Mouse (Mus musculus): ENCODE measurements around the gene Anln.

The Anln gene

DNA sequence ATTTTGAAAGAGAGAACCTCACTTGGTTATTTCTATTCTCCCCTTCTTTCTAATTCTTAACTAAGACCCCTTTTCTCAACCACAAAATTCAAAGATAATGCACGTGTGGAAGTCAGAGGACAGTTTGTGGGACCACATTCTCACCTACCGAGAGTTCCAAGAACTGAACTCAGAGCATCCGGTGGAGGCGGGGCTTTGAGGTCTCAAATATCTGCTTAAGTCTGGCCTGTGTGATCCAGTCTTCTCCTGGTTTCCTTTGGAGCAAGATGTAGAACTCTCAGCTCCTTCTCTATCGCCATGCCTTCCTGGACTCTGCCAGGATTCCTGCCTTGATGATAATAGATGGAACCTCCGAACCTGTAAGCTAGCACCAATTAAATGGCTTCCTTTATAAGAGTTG is 13.0 kb upstream of the Anln start:
- no peak for DNase-seq (ENCODE audit: low spot score)

DNA sequence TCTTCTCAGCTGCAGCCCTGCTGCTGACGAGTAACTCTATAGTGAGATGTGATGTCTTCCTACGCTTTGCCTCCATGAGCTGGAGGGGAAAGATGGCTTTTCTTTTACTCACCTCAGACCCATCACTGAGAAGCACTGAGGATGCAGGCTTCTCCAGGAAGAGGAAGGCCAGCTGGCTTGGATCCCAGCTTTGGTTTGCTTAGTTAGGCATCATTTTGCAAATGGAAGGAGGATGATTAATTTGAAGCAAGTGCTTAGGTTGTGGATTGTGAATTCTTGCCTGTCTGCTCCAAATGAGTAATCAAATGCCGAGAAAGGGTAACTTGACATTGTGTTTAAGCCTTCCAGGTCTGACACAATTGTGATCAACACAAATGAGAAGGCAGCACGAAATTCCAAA is 10.0 kb upstream of the Anln start:
- no peak for DNase-seq (ENCODE audit: low spot score)

DNA sequence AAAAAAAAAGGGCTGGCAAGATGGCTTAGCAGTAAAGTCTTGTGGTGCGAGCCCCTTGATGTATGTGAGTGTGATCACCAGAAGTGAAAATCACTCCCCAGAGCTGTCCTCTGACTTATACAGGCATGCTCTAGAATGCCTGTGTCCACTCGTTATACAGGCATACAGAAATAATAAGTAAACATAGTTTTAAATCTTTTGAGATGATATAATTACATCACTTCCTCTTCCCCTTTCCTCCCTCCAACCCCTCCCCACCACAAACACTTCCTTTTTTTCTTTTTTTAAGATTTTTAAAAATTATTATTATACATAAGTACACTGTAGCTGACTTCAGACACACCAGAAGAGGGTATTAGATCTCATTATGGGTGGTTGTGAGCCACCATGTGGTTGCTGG is 5.7 kb upstream of the Anln start:
- DNase-seq (ENCODE audit: low spot score): no peak

DNA sequence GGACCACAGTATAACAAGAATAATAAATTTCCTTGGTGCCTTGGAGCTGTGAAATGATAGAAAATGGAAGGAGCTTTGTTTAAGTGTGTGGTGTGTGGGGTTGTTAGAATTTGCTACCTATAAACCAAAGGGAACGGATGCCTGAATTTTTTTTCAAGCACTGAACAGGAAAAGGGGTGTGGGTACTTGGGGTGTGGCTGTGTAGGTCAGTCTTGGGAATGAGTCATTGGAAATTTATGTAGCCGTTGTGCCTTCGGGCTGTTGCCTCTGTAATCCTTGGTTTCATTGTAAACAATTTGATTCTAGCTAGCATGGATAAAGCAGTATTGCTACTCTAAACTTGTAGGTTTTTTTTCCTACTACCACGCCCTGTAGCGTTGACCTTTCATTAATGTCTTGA is 1.4 kb upstream of the Anln start:
- no peak for DNase-seq (ENCODE audit: low spot score)

DNA sequence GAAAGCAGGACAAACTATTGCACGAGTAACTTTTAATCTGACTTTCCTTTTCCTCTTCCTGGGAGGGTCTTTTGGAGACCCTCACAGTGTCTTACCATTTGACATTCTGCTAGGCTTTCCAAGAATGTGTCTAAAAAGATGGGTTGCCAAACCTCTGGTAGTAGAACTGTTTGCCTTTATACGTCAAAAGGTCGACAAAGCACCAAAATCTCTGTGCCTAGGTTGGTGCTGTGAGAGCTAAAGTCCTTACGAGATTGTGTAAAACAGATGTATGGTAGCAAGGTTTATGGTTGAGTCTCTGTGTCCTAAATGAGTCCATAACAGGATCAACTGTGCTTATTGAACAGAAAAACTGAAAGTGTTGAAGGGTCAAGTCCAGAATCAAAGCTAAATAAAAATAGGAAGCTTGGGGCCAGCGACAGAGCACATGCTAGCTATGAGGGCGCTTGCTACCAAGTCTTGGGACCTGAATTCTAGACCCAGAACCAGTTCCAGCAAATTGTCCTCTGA is 803 bp upstream of the Anln start:
- DNase-seq (ENCODE audit: low spot score): no peak

DNA sequence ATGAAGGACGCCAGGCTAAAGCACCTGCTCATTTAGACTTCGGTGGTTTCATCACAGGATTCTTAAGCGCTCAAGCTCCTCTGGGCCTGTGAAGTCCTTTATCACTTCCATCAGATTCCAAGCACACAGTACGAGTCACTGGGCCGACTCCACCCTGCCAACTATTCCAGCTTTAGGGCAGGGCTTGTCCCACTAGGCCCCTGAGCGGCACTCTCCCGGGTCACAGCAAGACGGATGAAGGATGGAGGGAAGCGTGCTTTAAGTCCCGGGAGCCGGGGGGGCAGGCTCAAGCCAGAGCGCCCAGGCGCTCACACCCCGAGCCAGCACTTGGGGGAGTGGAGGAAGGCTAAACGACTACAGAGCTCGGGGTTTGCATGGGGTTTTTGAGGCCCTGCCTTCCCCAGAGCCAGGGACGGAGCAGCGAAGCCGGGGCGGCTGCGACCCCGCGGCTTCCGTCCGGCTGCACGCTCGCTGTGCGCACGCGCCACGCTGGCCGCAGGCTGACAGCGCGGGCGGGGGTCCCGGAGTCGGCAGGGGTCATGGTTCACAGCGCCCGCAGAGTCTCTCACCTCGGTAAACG is 497 bp downstream of the Anln start:
- peak; percentile 87 for DNase-seq (ENCODE audit: low spot score)

DNA sequence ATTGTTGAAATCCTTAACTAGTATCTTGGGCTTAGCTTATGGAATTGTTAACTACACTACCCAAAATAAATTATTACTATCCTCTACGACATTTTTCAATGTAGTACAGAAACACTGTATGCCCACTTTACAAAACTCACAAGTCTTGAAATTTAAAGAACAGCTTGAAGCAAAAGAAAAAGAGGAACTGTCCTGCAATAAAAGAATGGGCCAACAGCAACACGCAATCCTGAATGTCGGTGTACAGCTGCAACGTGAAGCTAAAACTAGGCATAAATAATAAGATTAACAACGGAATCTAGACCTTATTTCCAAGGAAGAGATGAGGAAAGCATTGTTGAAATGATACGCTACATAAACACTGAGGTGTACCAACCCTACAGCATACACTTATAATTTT is 1.1 kb downstream of the Anln start:
- no peak for DNase-seq (ENCODE audit: low spot score)

DNA sequence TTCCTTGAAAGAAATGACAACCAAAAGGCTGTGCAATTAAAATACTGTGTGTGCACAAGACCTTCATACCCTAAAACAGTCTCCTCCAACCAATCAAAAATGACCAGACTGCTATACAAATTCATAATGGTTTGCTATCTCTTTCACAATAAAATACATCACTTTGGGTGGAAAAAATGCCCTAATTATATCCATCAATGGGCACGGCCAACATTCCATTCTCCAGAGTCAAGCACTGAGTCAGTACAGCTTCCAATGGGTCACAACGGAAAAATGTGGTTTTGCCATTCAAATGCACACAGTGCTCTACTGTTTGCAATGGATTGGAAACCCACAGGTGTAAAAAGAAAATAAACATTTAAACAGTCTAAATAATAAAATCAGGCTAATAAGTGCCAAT is 3.1 kb downstream of the Anln start:
- no peak for DNase-seq (ENCODE audit: low spot score)

DNA sequence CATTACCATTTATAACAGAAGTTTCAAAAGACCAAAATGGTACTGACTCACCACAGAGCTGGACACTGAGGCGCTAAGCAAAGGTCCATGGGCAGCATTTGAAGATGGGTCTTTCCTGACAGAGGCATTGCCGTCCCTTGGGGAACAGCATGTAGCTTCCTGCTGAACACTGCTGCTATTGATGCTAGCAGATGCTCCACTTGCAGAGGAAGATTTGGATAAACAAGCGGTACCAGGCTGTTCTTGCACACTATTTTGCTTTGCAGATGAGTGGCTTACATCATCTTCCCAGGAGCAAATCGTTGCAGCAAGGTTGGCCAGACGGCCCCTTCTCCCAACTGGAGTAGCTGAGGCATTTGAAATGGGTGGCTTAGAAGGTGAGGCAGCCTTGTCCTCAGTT is 12.9 kb downstream of the Anln start:
- DNase-seq (ENCODE audit: low spot score): peak; percentile 31

DNA sequence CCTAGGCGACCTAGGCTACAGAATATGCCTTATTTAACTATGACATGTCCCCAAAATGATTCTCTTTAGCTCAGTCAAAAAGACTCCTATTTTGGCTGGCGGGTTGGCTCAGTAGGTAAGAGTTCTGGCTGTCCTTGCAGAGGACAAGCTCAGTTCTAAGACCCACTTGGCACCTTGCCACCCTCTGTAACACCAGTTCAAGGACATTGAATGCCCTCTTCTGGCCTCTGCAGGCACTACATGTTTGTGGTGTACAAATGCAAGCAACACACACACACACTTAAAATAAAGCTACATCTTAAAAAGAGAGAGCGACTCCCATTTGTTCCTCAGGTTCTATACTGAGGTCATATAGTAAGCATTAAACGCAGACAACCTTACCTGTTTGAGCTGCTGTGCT is 16.2 kb downstream of the Anln start:
- DNase-seq (ENCODE audit: low spot score): no peak

DNA sequence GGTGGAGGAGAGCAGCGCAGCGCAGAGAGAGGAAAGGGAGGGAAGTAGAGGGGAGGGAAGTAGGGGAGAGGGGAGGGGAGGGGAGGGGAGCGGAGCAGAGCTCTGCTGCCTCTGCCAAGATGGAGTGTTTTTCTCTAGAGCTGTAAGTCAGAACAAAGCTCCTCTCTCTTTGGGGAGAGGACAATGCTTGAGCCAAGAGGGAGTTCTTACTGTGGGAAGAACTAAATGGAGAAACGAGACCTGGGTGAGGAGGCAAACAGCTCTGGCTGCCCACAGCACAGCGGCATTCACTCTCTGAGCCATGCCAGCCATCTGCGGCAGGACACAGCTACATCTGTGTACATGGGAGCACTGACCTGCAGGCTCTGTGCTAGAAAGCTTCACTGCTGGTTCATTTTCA is 21.0 kb downstream of the Anln start:
- DNase-seq (ENCODE audit: low spot score): no peak

DNA sequence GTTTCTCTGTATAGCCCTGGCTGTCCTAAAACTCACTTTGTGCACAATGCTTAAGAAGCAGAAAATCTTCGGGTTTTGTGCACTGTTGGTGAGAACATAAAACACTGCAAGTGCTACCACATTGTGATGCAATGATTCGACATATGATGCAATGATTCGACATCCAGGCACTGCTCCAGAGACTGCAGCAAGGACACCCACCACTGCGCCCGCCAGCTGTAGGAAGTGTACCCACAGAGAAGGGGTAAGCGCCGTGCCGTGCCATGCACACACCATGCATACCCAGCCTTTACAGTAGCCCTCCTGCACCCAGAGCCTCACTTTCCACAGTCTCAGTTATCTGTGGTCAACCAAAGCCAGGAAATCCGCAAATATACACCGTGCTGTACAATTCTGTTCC is 22.4 kb downstream of the Anln start:
- no peak for DNase-seq (ENCODE audit: low spot score)

DNA sequence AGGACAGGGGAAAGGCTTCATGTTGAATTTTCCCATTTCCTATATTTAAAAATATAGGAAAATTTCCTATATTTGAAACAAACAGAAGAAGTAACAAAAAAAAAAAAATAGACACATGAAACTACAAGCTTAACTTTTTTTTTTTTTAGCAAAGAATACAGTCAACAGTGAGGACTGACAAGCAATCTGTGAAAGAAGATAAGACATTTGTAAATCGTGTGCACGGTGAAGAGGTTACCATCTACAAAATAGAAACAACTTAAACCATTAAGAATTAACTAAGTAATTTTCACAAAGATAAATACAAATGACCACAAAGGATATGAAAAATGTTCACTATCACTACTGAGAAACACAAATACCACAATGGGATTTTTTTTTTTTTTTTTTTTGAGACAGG is 22.8 kb downstream of the Anln start:
- no peak for DNase-seq (ENCODE audit: low spot score)

DNA sequence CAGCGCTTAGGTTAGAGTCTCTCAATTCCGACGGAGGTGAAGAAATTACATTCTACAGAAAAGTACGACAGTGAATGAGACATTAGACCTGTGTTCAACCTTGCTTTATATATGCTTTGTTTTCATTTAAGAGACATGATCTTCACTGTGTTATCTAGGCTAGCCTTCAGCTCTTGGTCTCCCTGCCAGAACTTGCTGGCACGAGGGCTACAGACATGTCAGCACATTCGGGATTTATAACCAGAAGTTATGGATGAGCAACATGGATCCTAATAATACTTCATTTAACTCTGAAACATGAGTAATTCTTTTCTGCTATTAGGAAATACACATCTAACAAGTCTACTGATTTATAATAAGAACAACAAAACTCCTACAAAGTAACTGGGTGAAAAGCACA is 28.1 kb downstream of the Anln start:
- DNase-seq (ENCODE audit: low spot score): no peak

DNA sequence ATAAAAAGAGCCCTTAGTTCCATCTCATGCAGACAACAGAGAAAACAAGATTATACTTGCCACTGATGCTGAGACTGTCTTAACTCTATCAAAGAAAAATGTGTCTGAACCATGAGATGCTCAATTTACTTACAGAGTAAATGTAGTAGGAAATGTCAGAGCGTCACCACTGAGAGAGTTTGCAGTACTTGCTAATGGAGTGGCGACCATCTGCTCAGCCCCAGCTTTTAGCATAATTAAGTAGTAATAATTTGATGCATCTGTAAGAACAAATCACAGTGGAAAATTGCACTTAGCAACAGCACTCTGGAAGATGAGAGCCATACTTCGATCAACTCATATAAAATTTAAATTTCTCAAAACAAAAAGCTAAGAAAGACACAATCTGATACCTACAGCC is 33.1 kb downstream of the Anln start:
- no peak for DNase-seq (ENCODE audit: low spot score)

DNA sequence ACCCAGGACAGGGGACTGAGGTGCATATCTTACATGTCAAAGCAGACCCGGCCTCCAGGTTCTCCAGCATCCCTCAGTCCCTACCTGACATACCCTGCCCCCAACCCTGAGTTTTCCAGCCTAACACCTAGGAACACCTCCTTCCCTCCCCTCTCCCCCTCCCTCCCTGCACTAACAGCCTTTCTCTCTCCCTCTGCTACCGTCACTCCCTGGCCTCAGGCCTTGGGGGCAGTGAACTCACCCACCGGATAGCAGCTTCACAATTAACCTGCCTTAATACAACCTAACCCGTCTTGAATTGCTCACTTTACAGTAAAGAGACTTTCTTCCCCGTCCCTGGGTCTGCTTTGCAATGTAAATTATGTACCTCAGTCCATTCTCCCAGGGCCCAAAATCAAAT is 35.1 kb downstream of the Anln start:
- DNase-seq (ENCODE audit: low spot score): no peak

DNA sequence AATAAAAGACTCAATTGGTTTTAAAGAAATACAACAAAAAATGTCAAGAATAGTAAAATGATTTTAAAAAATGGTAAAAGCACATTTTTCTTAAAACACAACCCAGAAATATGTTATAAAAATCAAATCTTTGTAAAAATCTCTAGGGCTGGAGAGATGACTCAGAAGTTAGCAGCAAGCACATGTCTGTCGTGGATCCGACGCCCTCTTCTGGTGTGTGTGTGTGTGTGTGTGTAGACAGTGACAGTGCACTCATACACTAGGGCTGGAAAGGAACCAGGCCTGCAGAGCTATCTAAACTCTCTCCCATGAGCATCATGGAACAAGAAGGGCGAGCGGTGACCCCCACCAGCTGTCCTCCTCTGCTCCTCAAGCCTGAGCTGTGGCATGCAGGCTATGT is 35.5 kb downstream of the Anln start:
- DNase-seq (ENCODE audit: low spot score): no peak

DNA sequence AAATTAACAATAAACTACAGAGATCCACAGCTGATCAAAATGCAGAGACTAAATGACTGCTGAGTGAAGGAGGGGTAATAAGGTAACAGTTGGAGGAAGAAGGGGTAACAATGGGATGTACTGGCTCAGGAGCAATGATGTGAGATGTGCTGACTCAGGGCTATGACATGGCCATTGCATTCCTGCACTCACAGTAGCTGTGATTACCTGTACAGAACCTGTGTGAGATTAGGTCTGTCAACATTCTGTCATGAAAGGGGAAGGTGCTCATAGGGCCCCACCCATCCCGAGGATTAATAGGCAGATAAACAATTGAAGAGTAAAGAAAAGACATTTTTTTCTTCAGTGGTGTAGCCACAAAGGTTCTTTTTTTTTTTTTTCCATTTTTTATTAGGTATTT is 48.7 kb downstream of the Anln start:
- no peak for DNase-seq (ENCODE audit: low spot score)

DNA sequence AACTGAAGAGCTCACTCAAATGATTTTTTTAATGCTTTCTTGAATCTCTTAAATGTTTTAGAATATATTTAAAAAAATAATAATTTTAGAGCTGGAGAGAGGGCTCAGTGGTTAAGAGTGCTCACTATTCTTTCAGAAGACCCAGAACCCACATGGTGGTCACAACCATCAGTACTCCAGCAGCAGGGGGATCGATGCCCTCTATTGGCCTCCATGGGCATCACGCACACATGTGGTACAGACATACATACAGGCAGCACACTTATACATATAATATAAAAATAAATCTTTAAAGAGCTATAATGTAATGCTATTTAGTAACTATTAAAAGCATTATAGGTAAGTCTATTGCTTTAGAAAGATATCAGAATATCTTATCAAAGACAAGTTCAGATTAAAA is 51.8 kb downstream of the Anln start:
- DNase-seq (ENCODE audit: low spot score): no peak

DNA sequence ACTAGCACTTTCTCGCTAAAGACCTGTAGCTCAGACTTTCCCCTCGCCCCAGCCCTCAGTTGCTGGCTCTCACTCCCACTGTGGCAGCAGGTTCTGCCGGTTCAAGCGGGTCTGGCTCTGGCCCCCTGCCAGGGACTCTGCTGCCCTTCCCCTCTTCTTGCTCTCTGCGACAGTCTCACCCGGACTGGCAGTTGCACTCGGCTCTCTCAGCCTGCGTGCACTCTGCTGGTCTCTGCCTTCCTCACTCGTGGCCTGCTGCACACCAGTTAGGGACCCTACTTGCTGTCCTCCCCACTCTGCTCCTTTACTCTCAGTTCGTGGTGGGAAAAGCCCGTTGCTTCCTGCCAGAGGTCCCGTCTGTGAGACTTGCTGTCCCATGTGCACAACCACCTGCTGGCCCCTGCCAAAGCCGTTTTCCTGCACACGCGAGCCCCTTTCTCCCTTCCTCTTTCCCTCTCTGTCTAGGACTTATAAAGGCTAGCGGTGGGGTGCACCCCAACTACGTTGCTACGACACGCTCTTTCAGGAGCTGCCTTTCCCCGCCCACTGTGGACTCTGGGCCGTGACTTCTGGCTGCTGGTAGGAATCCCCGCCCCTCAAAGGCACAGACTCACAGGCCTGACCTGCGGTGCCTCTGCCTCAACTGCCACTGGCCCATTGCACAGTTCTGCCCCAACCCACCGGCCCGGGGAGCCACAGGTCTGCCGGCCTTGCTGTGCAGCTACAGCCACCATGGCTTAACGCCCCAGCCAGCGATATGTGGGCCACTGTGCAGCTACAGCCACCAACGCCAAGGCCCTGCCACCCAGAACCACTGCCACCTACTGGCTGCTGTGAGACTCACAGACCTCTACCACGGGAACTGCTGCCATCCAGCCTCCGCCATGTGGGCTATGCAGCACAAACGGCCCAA is 61.3 kb downstream of the Anln start:
- DNase-seq (ENCODE audit: low spot score): peak; percentile 94

DNA sequence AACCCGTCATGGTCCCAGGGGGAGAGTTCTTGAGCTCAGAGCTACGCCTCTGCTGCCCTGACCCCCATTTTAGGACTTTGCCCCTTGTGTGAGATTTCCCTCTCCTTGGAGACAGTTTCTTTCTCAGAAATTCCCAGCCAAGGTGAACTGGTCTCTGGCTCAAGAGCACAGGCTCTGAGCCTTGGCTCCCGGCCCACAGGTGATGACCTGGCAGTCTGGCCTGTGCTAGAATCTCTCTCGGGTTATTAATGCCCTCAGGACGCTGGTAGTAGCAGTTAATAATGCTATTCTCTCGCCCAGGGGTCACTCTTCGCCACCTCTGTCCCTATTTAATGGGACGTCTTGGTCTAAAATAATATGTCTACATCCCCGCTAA is 61.9 kb downstream of the Anln start:
- no peak for DNase-seq (ENCODE audit: low spot score)

DNA sequence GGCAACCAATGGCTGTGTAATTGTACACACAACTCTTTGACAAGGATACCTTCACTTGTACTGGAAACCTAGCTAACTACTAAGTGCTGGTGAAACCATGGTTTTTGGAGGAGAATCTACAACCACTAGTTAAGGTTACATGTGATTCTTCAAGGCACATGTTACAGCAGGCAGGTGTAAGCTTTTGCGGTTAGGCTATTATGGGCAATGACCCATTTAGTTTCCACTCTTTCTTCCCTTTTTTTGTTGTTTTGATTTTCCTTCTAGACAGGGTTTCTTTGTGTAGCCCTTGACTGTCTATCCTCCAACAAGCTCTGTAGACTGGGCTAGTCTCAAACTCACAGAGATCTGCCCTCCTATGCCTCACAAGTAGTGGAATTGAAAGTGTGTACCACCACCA is 64.4 kb downstream of the Anln start:
- no peak for DNase-seq (ENCODE audit: low spot score)

DNA sequence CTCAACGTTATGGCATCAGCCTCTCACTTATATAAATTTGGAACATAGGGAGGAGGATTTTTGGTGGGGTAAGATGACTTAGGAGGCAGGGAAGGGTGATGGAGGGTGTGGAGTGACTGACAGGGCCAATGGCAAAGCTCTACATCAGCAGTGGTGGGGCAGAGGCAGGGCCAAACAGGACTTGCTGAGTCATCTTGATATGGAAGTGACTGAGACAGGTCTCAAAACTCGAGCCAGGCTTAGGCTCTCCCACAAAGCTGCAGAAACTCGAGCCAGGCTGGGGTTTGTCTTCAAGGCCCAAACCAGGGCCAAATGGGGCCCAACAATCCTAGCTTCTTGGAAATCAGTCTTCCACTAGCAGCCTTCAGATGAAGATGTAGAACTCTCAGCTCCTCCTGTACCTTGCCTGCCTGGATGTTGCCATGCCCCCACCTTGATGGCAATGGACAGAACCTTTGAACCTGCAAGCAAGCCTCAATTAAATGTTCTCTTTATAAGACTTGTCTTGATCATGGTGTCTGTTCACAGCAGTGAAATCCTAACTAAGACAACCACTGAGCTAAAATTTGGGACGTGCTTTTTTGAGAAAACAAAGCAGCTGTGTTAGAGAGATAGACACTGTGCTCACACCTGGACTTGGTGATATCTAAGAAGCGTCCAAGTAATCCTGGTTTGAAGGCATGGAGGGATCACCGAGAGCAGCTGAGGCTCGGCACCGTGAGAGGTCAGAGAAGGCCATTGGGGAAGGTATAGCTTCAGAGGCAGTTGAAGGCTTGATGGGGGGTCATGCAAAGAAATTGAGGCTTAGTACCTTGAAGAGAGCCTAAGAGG is 66.4 kb downstream of the Anln start:
- DNase-seq (ENCODE audit: low spot score): no peak

Data from embryo, embryonic 10 days (tissue).